In genomic region chr3:135841716-135842511, GRCm38 (mm10) we compare ENCODE assay signal across 16 mouse cellular contexts. TPM values are rescaled to one million over a fixed set of nuclear protein-coding genes. Genes with fewer than 3 reads are reported as not detected.
DNase-seq lines count a peak whose midpoint lies in the region; ATAC-seq lines count a peak whose summit lies in the region.
"Had no signal": no experiment of that assay in that cellular context is flagged by ENCODE, and none has a peak within 500 bp of the region (broad histone marks: within the 10 kb centered on the region; RNA-seq: fewer than 3 reads in every experiment).

No protein-coding gene starts in this region.

- no peaks in the 10 kb centered on the region for H3K36me3 ChIP-seq in heart, embryonic 12.5 days
- no peaks in the 10 kb centered on the region for H3K36me3 ChIP-seq in kidney, embryonic 15.5 days
- peaks cover 26% of the 10 kb centered on the region for H3K36me3 ChIP-seq in liver, embryonic 13.5 days
- no peaks in the 10 kb centered on the region for H3K36me3 ChIP-seq in forebrain, embryonic 13.5 days (ENCODE audit: poor library complexity, severe bottlenecking)
- H3K36me3 ChIP-seq: midbrain, embryonic 13.5 days had no signal

- intact Hi-C loops in heart, postnatal 10 days (cut with DNase I) = no loop called here

- peaks cover 35% of the 10 kb centered on the region for H3K4me1 ChIP-seq in heart, embryonic 12.5 days (replicated peaks)
- H3K4me1 ChIP-seq in kidney, embryonic 15.5 days = peaks cover 10% of the 10 kb centered on the region; the same call in 1 of the 2 replicates
- H3K4me1 ChIP-seq in liver, embryonic 13.5 days (replicated peaks) = peaks cover 76% of the 10 kb centered on the region
- no peaks in the 10 kb centered on the region for H3K4me1 ChIP-seq in forebrain, embryonic 13.5 days
- H3K4me1 ChIP-seq: midbrain, embryonic 13.5 days had no signal

- H3K4me3 ChIP-seq in heart, embryonic 12.5 days = no peak overlapping the region
- no peak overlapping the region for H3K4me3 ChIP-seq in kidney, embryonic 15.5 days (replicated peaks)
- H3K4me3 ChIP-seq in liver, embryonic 13.5 days (replicated peaks) = no peak overlapping the region
- no peak overlapping the region for H3K4me3 ChIP-seq in forebrain, embryonic 13.5 days
- H3K4me3 ChIP-seq: erythroblast, embryonic 14.5 days; midbrain, embryonic 13.5 days had no signal

- no peak for ATAC-seq in heart, embryonic 12.5 days (ENCODE audit: insufficient number of reproducible peaks, low FRiP score)
- peak; percentile 70 for ATAC-seq in kidney, embryonic 15.5 days (replicated peaks; ENCODE audit: low FRiP score)
- peak; percentile 25 for ATAC-seq in liver, embryonic 13.5 days (ENCODE audit: low read depth)
- no peak for ATAC-seq in forebrain, embryonic 13.5 days
- ATAC-seq: lung, postnatal 0 days; midbrain, embryonic 13.5 days had no signal

- peak overlapping the region; percentile 47; the same call in 1 of the 2 replicates for H3K27ac ChIP-seq in heart, embryonic 12.5 days (ENCODE audit: poor library complexity, severe bottlenecking)
- peak overlapping the region; percentile 43 for H3K27ac ChIP-seq in kidney, embryonic 15.5 days
- H3K27ac ChIP-seq in liver, embryonic 13.5 days = peak overlapping the region; percentile 86
- H3K27ac ChIP-seq in forebrain, embryonic 13.5 days = no peak overlapping the region
- H3K27ac ChIP-seq: midbrain, embryonic 13.5 days had no signal

- no peaks in the 10 kb centered on the region for H3K9me3 ChIP-seq in heart, embryonic 12.5 days (replicated peaks)
- no peaks in the 10 kb centered on the region for H3K9me3 ChIP-seq in kidney, embryonic 15.5 days (replicated peaks)
- no peaks in the 10 kb centered on the region for H3K9me3 ChIP-seq in liver, embryonic 13.5 days (replicated peaks)
- no peaks in the 10 kb centered on the region for H3K9me3 ChIP-seq in forebrain, embryonic 13.5 days (replicated peaks)
- H3K9me3 ChIP-seq: midbrain, embryonic 13.5 days had no signal

- no peak overlapping the region for H3K9ac ChIP-seq in heart, embryonic 12.5 days
- no peak overlapping the region for H3K9ac ChIP-seq in kidney, embryonic 15.5 days
- no peak overlapping the region for H3K9ac ChIP-seq in liver, embryonic 13.5 days
- no peak overlapping the region for H3K9ac ChIP-seq in forebrain, embryonic 13.5 days
- H3K9ac ChIP-seq: midbrain, embryonic 13.5 days had no signal

- H3K27me3 ChIP-seq in heart, embryonic 12.5 days (replicated peaks) = no peaks in the 10 kb centered on the region
- no peaks in the 10 kb centered on the region for H3K27me3 ChIP-seq in kidney, embryonic 15.5 days
- no peaks in the 10 kb centered on the region for H3K27me3 ChIP-seq in liver, embryonic 13.5 days
- no peaks in the 10 kb centered on the region for H3K27me3 ChIP-seq in forebrain, embryonic 13.5 days
- H3K27me3 ChIP-seq: midbrain, embryonic 13.5 days had no signal

- no peak for DNase-seq in heart, postnatal 10 days
- no peak for DNase-seq in liver, embryonic 13.5 days
- DNase-seq in yolk sac, embryonic 10.5 days (ENCODE audit: low spot score) = peak; percentile 52
- no peak for DNase-seq in B cell, adult 2 months
- DNase-seq in ovary, adult 18-20 months (ENCODE audit: low spot score) = no peak
- DNase-seq: adrenal gland, postnatal 10 days; cerebellum, adult 9-10 months; gastrocnemius, postnatal 36 days; left cerebral cortex, postnatal 4 days; thymus, postnatal 25 days had no signal

- WGBS in heart, embryonic 12.5 days = 62% methylated on average over 7 of the region's 7 CpGs
- 67% methylated on average over 7 of the region's 7 CpGs for WGBS in kidney, embryonic 15.5 days
- WGBS in liver, embryonic 13.5 days (ENCODE audit: insufficient replicate concordance) = 40% methylated on average over 7 of the region's 7 CpGs
- 82% methylated on average over 7 of the region's 7 CpGs for WGBS in forebrain, embryonic 13.5 days

- H3K4me2 ChIP-seq in heart, embryonic 12.5 days = no peak overlapping the region
- H3K4me2 ChIP-seq in kidney, embryonic 15.5 days = no peak overlapping the region
- peak overlapping the region; percentile 57 for H3K4me2 ChIP-seq in liver, embryonic 13.5 days
- H3K4me2 ChIP-seq in forebrain, embryonic 13.5 days = no peak overlapping the region
- H3K4me2 ChIP-seq: midbrain, embryonic 13.5 days had no signal

RNA-seq across cellular contexts. Expression of gene Slc39a8, which starts 16.8 kb away (rescaled TPM):
- 30.0 and 36.5 TPM in 2 replicates for polyA plus RNA-seq in heart, embryonic 12.5 days (2016; fragmentation: Nextera tagmentation; extraction: Ambion mirVana)
- total RNA-seq in heart, postnatal 10 days (2021) = 1 to 10 TPM; 5.5 to 6.2 TPM
- 15.3 and 16.7 TPM in 2 replicates for polyA plus RNA-seq in kidney, embryonic 15.5 days (2015; fragmentation: Nextera tagmentation; extraction: Ambion mirVana)
- 61.3 and 76.0 TPM in 2 replicates for polyA plus RNA-seq in liver, embryonic 13.5 days (2015; fragmentation: Nextera tagmentation; extraction: Ambion mirVana)
- 5.9 and 7.5 TPM in 2 replicates for polyA plus RNA-seq in forebrain, embryonic 13.5 days (2015; fragmentation: Nextera tagmentation; extraction: Ambion mirVana)

Comparison
In these comparisons a context has a peak if more than half of its experiments do, and no peak if none do; other contexts are left out.
1. ATAC-seq: peak in kidney, embryonic 15.5 days (single experiment) and liver, embryonic 13.5 days (single experiment); none in heart, embryonic 12.5 days (single experiment) and forebrain, embryonic 13.5 days (single experiment).